27 mouse cellular contexts compared by ENCODE assay signal in genomic region chr13:105305513-105305912, GRCm38 (mm10). TPM values are rescaled to one million over a fixed set of nuclear protein-coding genes. Genes with fewer than 3 reads are reported as not detected.
"Had no signal": no experiment of that assay in that cellular context is flagged by ENCODE, and none has a peak within 500 bp of the region (broad histone marks: within the 10 kb centered on the region; RNA-seq: fewer than 3 reads in every experiment).

No protein-coding gene starts in this region.

- H3K4me1 ChIP-seq: heart, embryonic 10.5 days; heart, embryonic 12.5 days; hindbrain, embryonic 10.5 days; hindbrain, embryonic 12.5 days; intestine, embryonic 15.5 days; limb, embryonic 10.5 days; limb, embryonic 12.5 days; liver, embryonic 13.5 days; liver, embryonic 15.5 days had no signal

- H3K9me3 ChIP-seq: heart, embryonic 10.5 days; heart, embryonic 12.5 days; hindbrain, embryonic 10.5 days; hindbrain, embryonic 12.5 days; intestine, embryonic 15.5 days; limb, embryonic 10.5 days; limb, embryonic 12.5 days; liver, embryonic 13.5 days; liver, embryonic 15.5 days had no signal

- H3K9ac ChIP-seq: heart, embryonic 12.5 days; hindbrain, embryonic 12.5 days; hindbrain, embryonic 14.5 days; intestine, embryonic 15.5 days; limb, embryonic 12.5 days; liver, embryonic 13.5 days; liver, embryonic 15.5 days had no signal

- H3K27ac ChIP-seq: gastrocnemius, adult 2 months; heart, embryonic 10.5 days; hindbrain, embryonic 10.5 days; hindbrain, embryonic 12.5 days; hindbrain, embryonic 14.5 days; intestine, embryonic 15.5 days; left cerebral cortex, adult 2 months; limb, embryonic 10.5 days; limb, embryonic 12.5 days; liver, embryonic 13.5 days; liver, embryonic 15.5 days had no signal

- H3K36me3 ChIP-seq: heart, embryonic 10.5 days; heart, embryonic 12.5 days; hindbrain, embryonic 10.5 days; hindbrain, embryonic 12.5 days; intestine, embryonic 15.5 days; limb, embryonic 10.5 days; limb, embryonic 12.5 days; liver, embryonic 13.5 days; liver, embryonic 15.5 days had no signal

- H3K4me2 ChIP-seq: heart, embryonic 12.5 days; hindbrain, embryonic 12.5 days; hindbrain, embryonic 14.5 days; intestine, embryonic 15.5 days; limb, embryonic 12.5 days; liver, embryonic 11.5 days; liver, embryonic 13.5 days; liver, embryonic 15.5 days had no signal

- H3K4me3 ChIP-seq: gastrocnemius, adult 2 months; heart, embryonic 10.5 days; heart, embryonic 12.5 days; hindbrain, embryonic 10.5 days; hindbrain, embryonic 12.5 days; intestine, embryonic 15.5 days; left cerebral cortex, adult 2 months; limb, embryonic 10.5 days; limb, embryonic 12.5 days; liver, embryonic 13.5 days; liver, embryonic 15.5 days had no signal

- ATAC-seq: hindbrain, embryonic 16.5 days; inflammation-experienced regulatory T-cells, adult 6 months; intestine, embryonic 15.5 days; intestine, postnatal 0 days had no signal

- DNase-seq: gastrocnemius, adult 2 months; gastrocnemius, postnatal 10 days; gastrocnemius, postnatal 25 days; heart, adult 18-20 months; heart, postnatal 10 days; heart, postnatal 4 days; kidney, adult 18-20 months; kidney, adult 8-10 months; kidney, postnatal 10 days; kidney, postnatal 25 days; kidney, postnatal 4 days; liver; liver, embryonic 13.5 days had no signal

- H3K27me3 ChIP-seq: heart, embryonic 12.5 days; hindbrain, embryonic 12.5 days; intestine, embryonic 15.5 days; limb, embryonic 12.5 days; liver, embryonic 13.5 days; liver, embryonic 15.5 days had no signal

RNA-seq across cellular contexts. Expression of gene Rnf180, which starts 10.9 kb away (rescaled TPM):
- polyA plus RNA-seq: inflammation-experienced regulatory T-cells, adult 6 months had no signal
